Mouse (Mus musculus) embryonic facial prominence, embryonic 15.5 days (tissue): ENCODE measurements at regions not wholly inside any gene's neighbourhood (a gene's known extent, or its start where the extent isn't known, plus 50 kb on each side); places are given as distances from the start of the nearest gene placed in this dataset.
A peak's percentile ranks its signal among the peaks of the same experiment; 100 is the strongest.

Source experiments
- ATAC-seq: fragments of 200-750 bp; cut with Nextera tagmentation; 2 replicates; pipeline ENCODE4 v1.8.0; 2017; ENCODE audit warnings: low read depth, moderate TSS enrichment; ENCODE audit not compliant: insufficient number of reproducible peaks, low FRiP score, low TSS enrichment
- H3K27ac ChIP-seq: fragments of 300-500 bp; sonication (generic); replicated peaks from 2 replicates; pipeline ENCODE4 v1.5.1; 2015; ENCODE audit warnings: mild to moderate bottlenecking, inconsistent platforms
- H3K27me3 ChIP-seq: fragments of 300-500 bp; sonication (generic); 2 replicates; pipeline ENCODE4 v1.6.1; 2015; ENCODE audit warnings: inconsistent platforms
- H3K36me3 ChIP-seq: fragments of 300-500 bp; sonication (generic); 2 replicates; pipeline ENCODE4 v1.6.1; 2015; ENCODE audit warnings: mild to moderate bottlenecking, inconsistent platforms
- H3K4me1 ChIP-seq: fragments of 300-500 bp; sonication (generic); 2 replicates; pipeline ENCODE4 v1.6.1; 2015; ENCODE audit warnings: inconsistent platforms
- H3K4me2 ChIP-seq: fragments of 300-500 bp; sonication (generic); replicated peaks from 2 replicates; pipeline ENCODE4 v1.6.1; 2015; ENCODE audit warnings: mild to moderate bottlenecking, inconsistent platforms
- H3K4me3 ChIP-seq: fragments of 300-500 bp; sonication (generic); replicated peaks from 2 replicates; pipeline ENCODE4 v1.5.1; 2015; ENCODE audit warnings: mild to moderate bottlenecking, inconsistent platforms
- H3K9ac ChIP-seq: fragments of 300-500 bp; sonication (generic); 2 replicates; pipeline ENCODE4 v1.6.1; 2015; ENCODE audit warnings: inconsistent platforms
- H3K9me3 ChIP-seq: fragments of 300-500 bp; sonication (generic); replicated peaks from 2 replicates; pipeline ENCODE4 v1.6.1; 2016; ENCODE audit warnings: inconsistent platforms
- WGBS: fragments of 180-500 bp; shearing (Covaris S2); methylation state at CpG from one replicate; pipeline ENCODE4 v1.1.7; 2015; 5-methylcytosine and 5-hydroxymethylcytosine counted together

DNA sequence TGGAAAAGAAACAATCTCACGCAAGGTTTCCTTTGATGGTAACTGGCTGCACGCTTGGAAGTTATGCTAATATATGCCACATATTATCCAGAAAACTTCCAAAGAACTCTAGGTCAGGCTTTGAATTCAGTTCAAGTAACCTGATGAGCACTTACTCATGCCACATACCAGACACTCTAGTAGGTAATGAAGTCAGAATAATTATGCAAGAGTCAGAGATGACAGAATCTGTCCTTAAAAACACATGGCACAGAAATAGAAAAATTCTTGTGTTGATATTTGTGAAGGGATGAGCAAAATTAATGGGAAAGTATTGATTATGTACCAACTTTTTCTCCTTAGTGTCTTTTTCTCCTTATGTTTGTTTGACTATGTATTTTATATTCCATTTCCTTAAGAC lies 59.8 kb upstream of the Tars start:
- no peaks in the 10 kb centered on the region for H3K9me3 ChIP-seq
- H3K36me3 ChIP-seq, result no peaks in the 10 kb centered on the region
- H3K27me3 ChIP-seq, result no peaks in the 10 kb centered on the region
- no peak for ATAC-seq
- no peak overlapping the region for H3K27ac ChIP-seq
- H3K4me3 ChIP-seq, result no peak overlapping the region
- no peak overlapping the region for H3K4me2 ChIP-seq
- 0 out of 2 replicates have a peak, but pooled peaks cover 3% of the 10 kb centered on the region for H3K4me1 ChIP-seq
- no peak overlapping the region for H3K9ac ChIP-seq
- 75% methylated on average over 2 of the region's 2 CpGs for WGBS

DNA sequence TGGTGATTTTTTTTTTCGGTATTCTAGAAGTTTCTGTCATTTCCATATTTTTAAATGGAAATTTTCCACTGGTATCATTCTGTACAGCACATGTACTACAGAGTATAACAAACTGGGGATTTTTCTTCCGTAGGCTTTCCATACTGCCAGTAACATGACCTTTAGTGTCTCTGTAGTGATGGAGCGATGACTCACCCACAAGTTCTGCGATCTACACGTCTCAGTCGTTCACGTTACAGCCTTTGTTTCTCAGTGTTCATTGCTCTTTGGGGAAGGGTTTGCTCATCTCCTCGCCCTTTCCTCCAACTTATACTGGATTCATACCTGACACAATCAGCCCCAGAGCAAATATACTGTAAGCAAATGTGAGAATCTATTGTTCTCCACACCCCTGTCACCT lies 57.8 kb upstream of the Tars start:
- no peaks in the 10 kb centered on the region for H3K36me3 ChIP-seq
- H3K4me1 ChIP-seq, result 0 out of 2 replicates have a peak, but pooled peaks cover 3% of the 10 kb centered on the region
- ATAC-seq, result no peak
- peak overlapping the region; percentile 51; the same call in 1 of the 2 replicates for H3K27ac ChIP-seq
- no peak overlapping the region for H3K9ac ChIP-seq
- H3K4me3 ChIP-seq, result no peak overlapping the region
- H3K4me2 ChIP-seq, result no peak overlapping the region
- no peaks in the 10 kb centered on the region for H3K27me3 ChIP-seq
- WGBS, result 60% methylated on average over 8 of the region's 8 CpGs
- H3K9me3 ChIP-seq, result no peaks in the 10 kb centered on the region

DNA sequence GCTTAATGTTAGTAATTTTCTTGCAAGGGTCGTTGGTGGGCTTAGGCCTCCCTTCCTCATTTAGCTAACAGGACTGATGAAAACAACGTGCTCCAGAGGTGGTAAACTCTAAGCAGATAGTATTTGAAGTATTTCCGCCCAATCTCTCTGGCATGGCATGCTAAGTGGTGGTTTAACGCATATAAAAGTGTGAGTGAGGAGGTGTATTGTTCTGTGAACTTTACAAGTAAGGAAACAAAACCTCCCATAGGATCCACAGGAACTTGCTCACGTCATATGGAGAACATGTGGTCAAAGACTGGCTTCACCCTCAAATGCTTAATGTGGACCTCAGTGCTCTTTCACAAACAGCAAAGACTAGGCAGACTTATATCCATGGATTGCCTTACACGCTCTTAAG lies 56.5 kb upstream of the Tars start:
- Histone ChIP-seq H3K4me1 (0 out of 2 replicates have a peak, but pooled peaks cover 3% of the 10 kb centered on the region), H3K27ac (0 out of 2 replicates have a peak overlapping the region, but pooled peaks have one; percentile 13), H3K36me3 (no peaks in the 10 kb centered on the region), H3K27me3 (no peaks in the 10 kb centered on the region), H3K4me2 (no peak overlapping the region), H3K9me3 (no peaks in the 10 kb centered on the region), H3K4me3 (no peak overlapping the region), H3K9ac (no peak overlapping the region)
- WGBS, result 42% methylated on average over 6 of the region's 6 CpGs
- no peak for ATAC-seq

DNA sequence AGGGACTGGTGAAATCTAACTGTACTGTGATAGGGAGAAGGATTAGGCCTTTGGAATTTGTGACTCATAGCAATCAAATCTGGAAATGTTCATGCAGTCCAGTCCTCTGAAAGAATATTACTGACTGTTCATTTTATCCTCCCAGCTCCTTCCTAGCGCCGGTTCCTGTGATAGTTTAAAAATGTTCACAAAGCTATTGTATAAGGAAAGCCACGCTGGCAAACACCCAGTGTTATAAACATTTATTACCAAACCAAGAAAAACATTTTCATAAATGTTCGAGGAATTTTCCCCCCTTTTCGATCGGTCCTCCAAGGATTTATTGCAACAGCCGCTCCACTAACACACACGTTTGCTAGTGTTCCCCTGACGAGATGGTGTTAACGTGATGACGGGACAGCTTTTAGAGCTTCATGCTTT lies 55.9 kb upstream of the Tars start:
- Histone ChIP-seq H3K4me3 (no peak overlapping the region), H3K9me3 (no peaks in the 10 kb centered on the region), H3K27ac (peak overlapping the region; percentile 34; the same call in 1 of the 2 replicates), H3K9ac (no peak overlapping the region), H3K36me3 (no peaks in the 10 kb centered on the region), H3K27me3 (no peaks in the 10 kb centered on the region), H3K4me2 (no peak overlapping the region), H3K4me1 (0 out of 2 replicates have a peak, but pooled peaks cover 3% of the 10 kb centered on the region)
- 53% methylated on average over 11 of the region's 11 CpGs for WGBS
- no peak for ATAC-seq

DNA sequence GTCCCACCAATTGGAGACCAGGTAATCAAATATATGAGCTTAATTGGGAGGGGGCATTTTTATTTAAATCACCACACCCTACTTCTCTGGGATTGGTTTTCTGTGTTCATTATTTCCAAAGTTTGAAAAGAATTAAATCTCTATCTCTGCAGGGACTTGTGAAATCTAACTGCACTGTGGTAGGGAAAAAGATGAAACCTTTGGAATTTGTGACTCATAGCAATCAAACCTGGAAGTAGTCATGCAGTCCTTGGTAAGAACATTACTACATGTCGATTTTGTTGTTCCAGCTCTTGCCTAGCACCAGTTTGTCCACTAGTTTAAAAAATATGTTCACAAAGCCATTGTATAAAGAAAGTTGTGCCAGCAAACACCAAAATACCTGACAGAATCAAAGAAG lies 54.5 kb upstream of the Tars start:
- 0 out of 2 replicates have a peak, but pooled peaks cover 3% of the 10 kb centered on the region for H3K4me1 ChIP-seq
- H3K27ac ChIP-seq, result no peak overlapping the region
- ATAC-seq, result no peak
- H3K27me3 ChIP-seq, result no peaks in the 10 kb centered on the region
- 83% methylated on average over 1 of the region's 1 CpGs for WGBS
- H3K36me3 ChIP-seq, result no peaks in the 10 kb centered on the region
- no peaks in the 10 kb centered on the region for H3K9me3 ChIP-seq
- H3K4me2 ChIP-seq, result no peak overlapping the region
- no peak overlapping the region for H3K4me3 ChIP-seq
- no peak overlapping the region for H3K9ac ChIP-seq

DNA sequence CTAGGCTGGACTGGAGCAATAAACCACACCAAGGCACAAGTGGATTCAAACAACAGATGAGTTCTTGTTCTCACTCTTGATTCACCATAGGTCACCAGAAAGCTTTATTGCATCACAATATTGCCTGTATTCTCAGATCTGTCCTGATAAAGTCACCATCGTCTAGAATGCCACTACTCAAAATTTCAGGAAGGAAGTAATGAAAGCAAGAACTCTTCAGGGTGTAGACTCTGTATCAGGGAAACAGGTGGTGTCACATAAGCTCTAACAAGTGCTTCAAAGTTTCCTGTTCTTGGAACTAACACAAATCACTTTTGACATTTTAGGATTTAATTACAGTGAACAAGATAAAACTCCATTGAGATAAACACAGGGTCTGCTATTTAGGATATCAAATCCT lies 52.2 kb upstream of the Tars start:
- 54% methylated on average over 1 of the region's 1 CpGs for WGBS
- no peak overlapping the region for H3K9ac ChIP-seq
- H3K4me1 ChIP-seq, result no peaks in the 10 kb centered on the region
- ATAC-seq, result no peak
- H3K27me3 ChIP-seq, result no peaks in the 10 kb centered on the region
- H3K9me3 ChIP-seq, result no peaks in the 10 kb centered on the region
- no peak overlapping the region for H3K27ac ChIP-seq
- H3K36me3 ChIP-seq, result no peaks in the 10 kb centered on the region
- H3K4me3 ChIP-seq, result no peak overlapping the region
- no peak overlapping the region for H3K4me2 ChIP-seq
